Mouse (Mus musculus) gastrocnemius, adult 2 months (tissue): ENCODE results near the gene Cdh23. TPM values are rescaled to one million over a fixed set of nuclear protein-coding genes. Genes with fewer than 3 reads are reported as not detected.

Experiments
- DNase-seq: peaks from one replicate; pipeline ENCODE4 v3.0.0; 2022
- H3K27ac ChIP-seq: fragments of 200-600 bp; 2 replicates; pipeline ENCODE4 v1.8.1; 2022; ENCODE audit warnings: mild to moderate bottlenecking
- H3K4me3 ChIP-seq: fragments of 200-600 bp; 2 replicates; pipeline ENCODE4 v1.8.1; 2022; ENCODE audit warnings: mild to moderate bottlenecking, moderate library complexity
- CTCF ChIP-seq: fragments of 200-600 bp; IDR thresholded peaks from 2 replicates; pipeline ENCODE4 v1.8.1; 2022; ENCODE audit warnings: antibody characterized with exemption, mild to moderate bottlenecking, moderate library complexity
- intact Hi-C: fragments of 180-260 bp; cut with DNase I; formaldehyde crosslinking; loops from one replicate; pipeline ENCODE4 v1.15.1; 2025
- total RNA-seq, 2 experiments: library from RNA; stranded (reverse); gene quantifications; 2 replicates each; pipeline ENCODE4 v1.2.3; 2021

Gene Cdh23
- total RNA-seq, 2 experiments from 2014 or later, result 1.8 to 2.8 TPM

GRCm38 (mm10) chr10:60289216-60289615 lies 407.1 kb downstream of the Cdh23 start:
- intact Hi-C loops, result no loop called here
- TF ChIP-seq CTCF, result no peak
- peak; percentile 18 for DNase-seq
- Histone ChIP-seq H3K27ac (peak overlapping the region; percentile 69), H3K4me3 (no peak overlapping the region)

GRCm38 (mm10) chr10:60287726-60288125 lies 408.6 kb downstream of the Cdh23 start:
- peak; percentile 26 for DNase-seq
- Histone ChIP-seq H3K4me3 (peak overlapping the region; percentile 26), H3K27ac (peak overlapping the region; percentile 99)
- intact Hi-C loops, result no loop called here
- TF ChIP-seq CTCF, result no peak

DNA sequence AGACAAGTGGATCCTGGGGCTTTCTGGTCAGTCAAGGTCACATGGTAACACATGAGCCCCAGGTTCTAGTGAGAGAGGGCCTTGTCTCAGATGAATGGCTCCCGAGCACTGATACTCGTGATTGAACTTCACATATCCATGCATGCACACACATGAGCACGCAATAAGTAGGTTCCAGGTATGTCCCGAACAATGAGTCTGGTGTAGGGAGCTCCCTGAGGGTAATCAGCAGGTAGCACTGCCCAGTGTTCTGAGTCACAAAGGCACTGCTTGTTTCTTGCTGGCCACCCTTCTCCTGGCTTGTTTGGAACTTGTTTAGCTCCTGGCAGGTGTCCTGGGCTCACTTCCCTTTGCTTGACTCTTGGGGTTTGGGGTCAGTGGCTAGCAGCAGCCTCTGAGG lies 409.1 kb downstream of the Cdh23 start:
- peak; percentile 52 for DNase-seq
- H3K4me3 ChIP-seq, result peak overlapping the region; percentile 26
- TF ChIP-seq CTCF, result no peak
- peak overlapping the region; percentile 99 for H3K27ac ChIP-seq
- intact Hi-C loops, result no loop called here

DNA sequence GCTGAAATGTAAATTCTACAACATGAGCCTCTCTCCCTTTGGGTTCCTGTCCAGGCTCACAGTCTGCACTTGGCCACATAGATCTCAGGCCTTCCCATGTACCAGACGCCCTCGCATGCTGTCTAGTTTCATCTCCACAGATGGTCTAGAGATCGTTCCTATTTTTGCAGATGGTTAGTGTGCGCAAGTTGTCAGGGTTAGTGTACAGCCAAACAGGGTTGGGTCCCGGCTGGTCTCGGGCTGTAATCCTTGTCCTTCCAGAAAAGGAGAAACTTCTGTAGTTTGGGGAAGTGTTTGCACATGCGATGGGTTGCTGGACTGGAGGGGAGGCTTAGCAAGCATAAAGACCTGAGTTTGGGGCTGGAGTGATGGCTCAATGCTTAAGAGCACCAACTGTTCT lies 409.7 kb downstream of the Cdh23 start:
- Histone ChIP-seq H3K27ac (peak overlapping the region; percentile 99; the same call in 1 of the 2 replicates), H3K4me3 (no peak overlapping the region; the same call in 1 of the 2 replicates)
- no peak for TF ChIP-seq CTCF
- intact Hi-C loops, result no loop called here
- peak; percentile 30 for DNase-seq

DNA sequence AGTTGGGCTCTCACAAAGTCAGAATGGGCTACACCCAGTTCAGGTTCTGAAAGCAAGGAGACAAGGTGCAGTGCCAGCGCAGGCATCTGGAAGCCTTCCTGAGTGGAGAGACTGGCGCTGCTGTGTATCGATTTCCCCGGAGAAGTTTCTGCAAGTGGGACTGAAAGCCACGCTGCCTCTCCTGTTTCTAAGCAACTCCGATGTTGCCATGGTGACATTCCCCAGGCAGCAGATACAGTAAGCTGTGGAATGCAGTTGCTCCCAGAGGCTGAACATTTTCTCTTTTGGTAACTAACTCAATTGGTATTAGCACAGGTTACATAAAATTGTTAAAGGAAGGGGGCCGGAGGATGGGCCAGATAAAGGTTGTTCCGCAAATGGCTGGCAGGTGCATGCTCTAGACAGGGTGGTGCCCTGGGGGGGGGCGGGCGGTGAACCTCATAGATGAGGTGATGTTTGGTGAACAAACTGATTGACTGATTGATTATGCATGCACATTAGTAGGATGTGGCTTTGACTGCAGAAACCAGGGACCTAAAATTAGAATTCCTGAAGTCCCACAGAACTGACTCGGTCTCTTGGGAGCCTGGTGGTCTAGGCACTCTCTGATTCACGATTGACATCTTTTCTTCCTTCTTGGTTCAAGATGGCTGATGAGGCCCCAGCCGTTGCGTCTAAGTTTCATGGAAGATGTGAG lies 410.5 kb downstream of the Cdh23 start:
- peak overlapping the region; percentile 99 for H3K27ac ChIP-seq
- TF ChIP-seq CTCF, result no peak
- peak overlapping the region; percentile 83 for H3K4me3 ChIP-seq
- intact Hi-C loops, result no loop called here
- peak; percentile 67 for DNase-seq

GRCm38 (mm10) chr10:60285183-60285582 lies 411.1 kb downstream of the Cdh23 start:
- no peak for TF ChIP-seq CTCF
- no peak for DNase-seq
- H3K4me3 ChIP-seq, result peak overlapping the region; percentile 83
- intact Hi-C loops, result no loop called here
- peak overlapping the region; percentile 99 for H3K27ac ChIP-seq

- Histone ChIP-seq H3K27ac (peak overlapping the region; percentile 99), H3K4me3 (peak overlapping the region; percentile 83)
- no peak for DNase-seq
- TF ChIP-seq CTCF, result no peak
- intact Hi-C loops, result no loop called here
Observed at GRCm38 (mm10) chr10:60284676-60285111, 411.6 kb downstream of the Cdh23 start.

DNA sequence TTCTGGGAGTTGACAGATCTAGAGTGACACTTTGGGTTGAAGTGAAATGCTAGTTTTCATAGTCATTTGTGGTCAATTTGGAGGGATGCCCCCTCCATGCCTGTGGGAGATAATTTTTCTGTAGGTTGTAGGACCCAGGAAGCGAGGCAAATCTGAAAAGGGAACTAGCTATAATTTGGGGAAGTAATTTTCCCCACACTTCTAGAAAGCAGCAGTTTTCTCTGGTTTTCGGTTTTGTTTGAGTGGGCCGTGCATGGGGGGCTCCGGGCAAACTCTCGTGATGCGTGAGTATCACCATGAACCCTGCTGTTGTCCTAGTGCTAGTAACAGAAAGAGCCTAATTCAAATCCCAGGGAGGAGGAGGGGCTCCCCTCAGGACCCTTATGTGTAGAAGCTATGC lies 412.0 kb downstream of the Cdh23 start:
- peak overlapping the region; percentile 83 for H3K4me3 ChIP-seq
- no peak for DNase-seq
- H3K27ac ChIP-seq, result peak overlapping the region; percentile 99
- TF ChIP-seq CTCF, result no peak
- intact Hi-C loops, result no loop called here

- Histone ChIP-seq H3K27ac (peak overlapping the region; percentile 99), H3K4me3 (peak overlapping the region; percentile 83)
- no peak for TF ChIP-seq CTCF
- peak; percentile 62 for DNase-seq
- intact Hi-C loops, result no loop called here
Observed at GRCm38 (mm10) chr10:60282116-60283014, 413.9 kb downstream of the Cdh23 start.

DNA sequence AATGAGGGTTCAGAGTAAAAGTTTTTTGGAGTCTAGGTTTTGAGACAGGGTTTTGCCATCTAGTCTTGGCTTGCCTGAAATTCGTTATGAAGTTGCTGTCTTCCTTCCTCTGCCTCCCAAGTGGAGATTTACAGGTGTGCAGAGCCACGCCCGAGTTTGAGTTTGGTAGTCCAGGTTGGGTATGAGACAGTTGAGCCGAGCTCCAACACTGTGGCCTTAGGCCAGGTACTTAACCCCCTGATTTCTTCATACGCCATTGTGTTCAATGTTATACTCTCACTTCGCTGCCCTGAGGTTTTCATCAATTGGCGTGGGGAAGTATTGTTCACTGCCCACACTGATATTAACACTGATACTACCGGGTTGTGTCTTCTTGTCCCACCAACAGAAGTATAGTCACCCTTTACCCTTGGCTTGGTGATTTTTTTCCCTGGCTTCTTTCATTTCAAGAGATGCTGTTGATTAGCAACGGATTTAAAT lies 414.7 kb downstream of the Cdh23 start:
- intact Hi-C loops, result no loop called here
- peak overlapping the region; percentile 99 for H3K27ac ChIP-seq
- no peak for DNase-seq
- peak overlapping the region; percentile 83 for H3K4me3 ChIP-seq
- TF ChIP-seq CTCF, result no peak

DNA sequence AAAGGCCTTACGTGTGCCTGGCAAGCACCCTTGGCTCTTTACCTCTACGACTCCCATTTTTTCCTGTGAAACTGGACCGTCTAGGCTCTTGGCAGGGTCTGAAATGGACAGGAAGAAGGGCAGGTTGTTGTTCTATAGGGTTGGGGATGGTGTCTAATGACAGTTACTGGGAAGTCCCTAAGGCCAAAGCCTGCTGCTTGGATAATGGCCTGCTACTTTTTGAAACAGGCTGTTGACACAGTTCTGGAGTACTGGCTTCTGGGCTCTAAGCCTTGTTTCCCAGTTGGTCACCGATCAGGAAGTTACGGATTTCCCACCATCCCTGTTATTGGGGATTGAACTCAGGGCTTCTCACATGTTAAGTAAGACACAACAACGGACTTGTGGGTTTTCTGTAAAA lies 415.9 kb downstream of the Cdh23 start:
- intact Hi-C loops, result no loop called here
- H3K4me3 ChIP-seq, result peak overlapping the region; percentile 83
- DNase-seq, result no peak
- H3K27ac ChIP-seq, result peak overlapping the region; percentile 99
- no peak for TF ChIP-seq CTCF

DNA sequence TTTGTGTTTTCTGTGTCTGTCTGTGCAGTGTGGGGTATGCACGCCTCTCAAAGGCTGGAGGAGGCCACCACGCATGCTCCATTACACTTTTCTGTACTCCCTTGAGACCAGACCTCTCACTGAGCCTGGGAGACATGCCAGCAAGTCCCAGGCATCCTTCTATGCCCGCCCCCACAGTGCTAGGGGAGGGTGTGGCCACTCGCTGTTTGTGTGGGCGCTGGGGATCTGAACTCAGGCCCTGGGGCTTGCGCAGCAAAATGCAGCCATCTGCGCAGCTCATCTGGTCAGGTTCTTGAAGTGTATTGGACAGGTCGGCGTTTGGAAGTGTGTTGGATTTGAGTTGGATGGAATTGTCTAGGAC lies 416.4 kb downstream of the Cdh23 start:
- H3K4me3 ChIP-seq, result peak overlapping the region; percentile 83
- intact Hi-C loops, result no loop called here
- no peak for TF ChIP-seq CTCF
- peak overlapping the region; percentile 99 for H3K27ac ChIP-seq
- DNase-seq, result peak; percentile 79

DNA sequence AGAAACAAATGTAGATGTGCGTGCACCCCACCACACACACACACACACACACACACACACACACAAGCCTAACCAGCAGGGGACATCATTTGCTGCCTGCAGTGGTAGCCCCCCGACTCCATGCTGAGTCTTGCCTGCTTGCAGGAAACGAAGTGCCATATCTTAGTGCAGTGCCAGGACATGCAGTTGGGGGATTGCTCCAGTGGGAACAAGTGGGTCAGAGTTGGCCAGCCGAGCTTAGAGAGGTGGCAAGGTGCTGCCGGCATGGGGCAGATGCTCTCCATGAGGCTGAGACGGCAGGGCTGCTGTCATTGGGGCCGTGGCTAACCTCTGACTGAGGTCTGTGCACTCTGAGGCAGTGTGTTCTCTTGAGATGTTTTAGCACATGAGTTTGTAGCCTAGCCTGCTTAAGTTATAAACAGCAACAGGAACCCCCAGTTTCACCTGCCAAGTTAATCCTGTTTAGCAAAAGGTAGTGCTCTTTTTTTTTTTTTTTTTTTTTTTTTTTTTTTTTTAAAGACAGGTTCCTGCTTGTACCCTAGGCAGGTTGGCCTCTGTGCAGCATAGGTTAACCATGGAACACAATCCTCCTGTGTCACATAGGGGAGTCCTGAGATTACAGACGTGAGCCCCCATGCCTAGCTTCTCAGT lies 416.9 kb downstream of the Cdh23 start:
- peak; percentile 39 for DNase-seq
- H3K27ac ChIP-seq, result peak overlapping the region; percentile 99
- peak overlapping the region; percentile 83 for H3K4me3 ChIP-seq
- TF ChIP-seq CTCF, result no peak
- intact Hi-C loops, result no loop called here
